Mouse (Mus musculus): ENCODE measurements at regions not wholly inside any gene's neighbourhood (a gene's known extent, or its start where the extent isn't known, plus 50 kb on each side); places are given as distances from the start of the nearest gene placed in this dataset.

- TF ChIP-seq CTCF (IDR thresholded peaks at IDR 0.05; ENCODE audit: low read depth, low read length): no peak
- TF ChIP-seq POLR2A (IDR thresholded peaks at IDR 0.05; ENCODE audit: borderline replicate concordance, low read depth, low read length): no peak
Measured at GRCm38 (mm10) chr13:30085446-30085845, 50.8 kb upstream of the Mboat1 start.
